Mouse (Mus musculus) spleen, adult 18-20 months (tissue): Measurements from ENCODE around the gene Meis2.
A peak's percentile ranks its signal among the peaks of the same experiment; 100 is the strongest.

ENCODE experiments used
- DNase-seq, 2 experiments: peaks; one replicate each; pipeline ENCODE4 v3.0.0; 2022; ENCODE audit warnings: mixed read lengths in 2 of 2

Gene Meis2

DNA sequence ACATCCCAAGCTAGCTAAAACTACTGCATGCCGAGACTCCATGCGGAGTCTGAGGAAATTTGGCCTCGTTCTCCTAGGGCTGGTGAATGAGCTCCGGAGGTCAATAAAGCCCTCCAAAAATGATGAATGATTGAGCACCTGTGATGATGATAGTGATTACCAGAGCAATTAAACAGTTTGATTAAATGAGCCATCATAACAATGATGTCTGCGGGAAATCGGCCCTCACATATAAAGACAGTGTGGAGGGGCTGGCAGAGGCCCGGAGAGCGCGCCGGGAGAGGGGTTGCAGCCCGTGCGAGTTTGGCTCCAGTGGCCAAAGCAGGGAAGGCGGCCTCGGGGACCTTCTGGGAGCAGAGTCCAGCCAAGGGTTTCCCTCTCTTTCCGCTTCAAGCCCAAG is 2.1 kb upstream of the Meis2 start:
- no peak for DNase-seq

DNA sequence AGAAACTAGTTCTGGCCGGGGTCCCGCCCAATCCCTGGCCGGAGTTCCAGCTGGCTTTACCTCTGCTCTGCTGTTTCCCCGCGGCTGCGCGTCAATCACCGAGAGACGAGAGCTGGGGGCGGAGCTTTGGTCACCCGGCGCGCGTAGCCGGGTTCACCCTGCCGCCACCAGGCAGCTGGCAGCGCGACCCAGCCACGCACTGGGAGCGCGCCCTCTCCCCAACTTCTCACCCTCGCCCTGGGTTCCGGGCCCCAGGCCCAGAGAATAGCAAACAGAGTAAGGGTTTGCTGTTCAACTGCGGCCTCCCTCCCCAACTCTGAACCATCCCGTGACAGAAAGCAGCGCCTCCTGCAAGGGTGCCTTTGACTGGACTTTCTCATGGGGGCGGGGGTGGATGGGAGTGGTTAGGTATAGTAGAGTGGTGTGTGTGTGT is 1.4 kb upstream of the Meis2 start:
- peak; percentile 14 to 31 for DNase-seq

GRCm38 (mm10) chr2:116066057-116066941 is 660 bp upstream of the Meis2 start:
- no peak for DNase-seq

DNA sequence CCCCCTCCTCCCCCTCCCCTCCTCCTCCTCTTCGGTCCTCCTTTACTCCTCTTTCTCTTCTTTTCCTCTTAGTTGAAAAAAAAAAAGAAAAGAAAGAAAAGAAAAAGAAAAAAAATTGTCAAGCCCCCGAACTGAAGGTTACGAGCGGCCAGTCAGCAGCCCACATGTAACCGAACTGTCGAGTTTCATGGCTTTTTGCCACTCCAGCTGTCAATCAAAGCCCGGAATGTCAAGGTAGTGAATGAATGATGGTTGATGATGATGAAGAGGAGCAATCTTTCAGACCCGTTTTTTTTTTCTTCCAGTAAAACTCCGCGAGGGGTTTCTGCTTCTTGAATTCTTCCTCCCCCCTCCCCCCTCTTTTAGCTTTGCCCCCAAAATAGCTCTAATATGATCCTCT is 582 bp downstream of the Meis2 start:
- DNase-seq, result no peak

GRCm38 (mm10) chr2:116064521-116064920 is 1.1 kb downstream of the Meis2 start:
- no peak for DNase-seq

- DNase-seq, result no peak
Observed at GRCm38 (mm10) chr2:116063819-116064293, 1.8 kb downstream of the Meis2 start.

DNA sequence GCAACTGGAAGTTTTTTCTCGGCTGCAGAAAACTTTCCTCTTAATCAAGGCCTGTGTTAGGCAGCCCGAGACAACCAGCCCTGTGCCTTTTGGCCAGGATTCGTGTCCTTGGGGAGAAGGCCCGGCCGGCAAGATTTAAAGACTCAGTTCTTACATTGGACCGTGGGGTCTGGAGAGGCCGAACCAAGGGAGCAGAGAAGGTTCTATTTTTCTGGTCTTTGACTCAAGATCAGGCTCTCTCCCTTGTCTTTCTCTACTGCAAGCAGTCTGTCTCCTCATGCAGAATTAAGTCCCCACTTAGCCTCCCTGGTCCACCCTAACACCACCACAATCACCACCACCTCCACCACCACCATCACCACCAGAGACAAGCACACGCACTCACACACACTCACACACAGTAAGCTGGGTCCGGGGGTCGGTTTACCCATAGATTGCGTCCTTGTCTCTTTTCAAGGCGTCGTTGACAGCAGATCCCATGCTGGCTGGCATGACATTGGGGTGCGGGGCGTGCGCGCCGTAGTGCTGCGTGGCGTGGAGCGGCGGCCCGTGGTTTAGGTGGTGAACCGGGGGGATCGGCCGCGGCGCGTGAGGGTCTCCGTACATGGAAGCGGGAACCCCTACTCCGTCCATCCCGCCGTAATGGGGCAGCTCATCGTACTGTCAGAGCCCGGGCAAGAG is 2.7 kb downstream of the Meis2 start:
- DNase-seq, result no peak

DNA sequence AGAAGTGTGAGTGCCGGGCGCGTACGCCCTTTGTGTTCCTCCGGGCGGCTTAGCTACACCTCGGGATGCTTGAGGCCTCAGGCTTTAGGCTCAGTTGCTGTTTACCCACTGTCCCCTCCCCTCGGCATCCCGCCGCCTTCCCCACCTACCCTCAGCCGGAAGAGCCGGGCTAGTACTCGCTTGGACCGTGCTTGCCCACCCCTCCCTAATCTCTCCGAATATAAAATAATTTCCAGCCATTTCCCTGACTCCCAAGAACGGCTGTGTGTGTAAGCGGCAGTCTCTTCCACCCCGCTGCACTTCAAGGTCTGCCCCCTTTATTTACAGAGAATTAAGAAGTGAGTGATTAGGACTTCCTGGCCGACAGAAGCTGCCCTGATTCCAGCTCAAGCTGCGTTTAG is 3.4 kb downstream of the Meis2 start:
- DNase-seq, result no peak

GRCm38 (mm10) chr2:116061401-116062021 is 4.1 kb downstream of the Meis2 start:
- no peak for DNase-seq

DNA sequence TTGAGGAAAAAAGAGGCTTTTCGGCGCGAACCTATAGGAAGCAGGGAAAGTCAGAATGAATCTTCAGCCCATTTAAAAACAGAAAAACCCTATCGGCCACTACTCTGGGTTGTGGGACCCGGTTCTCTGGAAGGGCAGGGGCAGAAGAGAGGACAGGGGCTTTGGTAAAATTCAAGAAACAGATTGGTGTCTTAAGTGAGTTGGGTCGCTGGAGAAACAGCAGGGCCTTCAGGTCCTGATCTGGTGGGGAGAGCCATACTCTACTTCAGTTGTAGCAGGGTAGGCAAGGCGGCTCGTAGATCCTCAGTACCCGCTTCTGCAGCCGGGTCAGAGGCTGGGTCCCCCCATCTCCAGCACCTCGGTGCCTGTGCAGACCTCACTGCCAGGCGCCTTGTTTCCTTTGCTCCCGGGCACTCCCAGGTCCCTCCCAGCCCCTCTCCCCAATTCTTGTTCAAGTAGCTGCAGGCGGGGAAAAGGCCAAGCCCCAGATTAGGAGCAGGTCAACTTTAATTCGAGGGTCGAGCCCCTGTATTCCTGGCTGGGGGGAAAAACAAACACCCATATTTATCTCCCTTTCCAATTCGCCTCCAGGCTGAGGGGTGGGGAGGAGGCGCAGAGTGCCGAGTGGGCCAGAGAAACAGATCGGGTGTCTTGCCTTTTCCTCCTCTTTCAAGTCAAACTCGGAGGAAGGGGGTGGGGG is 4.8 kb downstream of the Meis2 start:
- DNase-seq, result no peak

DNA sequence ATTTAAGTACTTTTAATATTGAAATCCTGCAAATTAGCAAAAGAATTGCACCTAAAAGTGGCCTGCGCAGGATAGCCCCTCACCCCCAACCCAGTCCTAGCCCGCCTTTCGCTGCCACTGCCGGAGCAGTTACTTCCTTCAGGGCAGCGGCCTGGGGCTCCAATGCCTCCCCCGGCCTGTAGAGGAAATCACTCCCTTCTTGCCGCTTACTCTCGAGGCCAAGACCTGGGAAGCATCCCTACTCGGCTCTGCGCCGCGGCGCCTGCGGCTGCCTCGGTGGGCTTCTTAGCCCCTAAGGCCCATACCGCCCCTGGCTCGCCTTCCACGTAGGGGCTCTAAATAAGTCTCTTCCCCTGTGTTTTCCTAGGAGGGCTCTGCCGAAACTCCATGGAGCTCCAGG is 5.4 kb downstream of the Meis2 start:
- no peak for DNase-seq

DNA sequence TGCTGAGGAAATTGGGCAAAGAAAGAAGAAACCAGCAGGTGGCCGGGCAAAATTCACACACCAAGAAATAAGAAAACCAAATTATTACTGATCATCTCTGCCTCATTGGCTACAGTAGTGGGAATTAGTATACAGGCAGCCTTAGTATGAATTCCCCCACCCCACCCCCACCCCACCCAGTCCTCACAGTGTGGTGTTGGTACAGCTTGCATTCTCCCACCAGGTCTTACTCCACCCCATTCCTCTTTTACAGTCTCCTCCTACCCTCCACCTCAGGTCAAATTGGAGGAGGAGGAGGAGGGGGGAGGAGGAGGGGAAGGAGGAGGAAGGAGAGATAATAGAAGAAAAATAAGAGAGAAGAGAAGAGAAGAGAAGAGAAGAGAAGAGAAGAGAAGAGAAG is 6.0 kb downstream of the Meis2 start:
- DNase-seq, result no peak

- DNase-seq, result no peak
Observed at GRCm38 (mm10) chr2:116059066-116059465, 6.6 kb downstream of the Meis2 start.

GRCm38 (mm10) chr2:116058511-116058910 is 7.1 kb downstream of the Meis2 start:
- no peak for DNase-seq

DNA sequence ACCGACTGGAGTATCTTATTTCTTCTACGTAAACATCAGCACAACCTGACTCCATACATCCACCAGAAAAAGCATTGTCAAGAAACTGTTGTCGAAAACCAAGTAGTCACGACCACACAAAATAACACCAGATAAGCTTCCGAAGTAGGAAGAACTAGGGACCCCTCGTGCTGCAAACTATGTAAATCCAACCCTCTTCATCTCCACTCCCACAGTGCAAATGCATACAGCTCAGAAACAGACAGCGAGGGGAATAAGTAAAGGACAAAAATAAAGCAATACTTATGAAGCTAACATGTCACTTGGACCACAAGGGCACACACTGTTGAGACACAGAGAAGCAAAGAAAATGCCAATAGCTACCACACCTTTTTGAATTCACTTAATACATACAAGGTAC is 8.8 kb downstream of the Meis2 start:
- DNase-seq, result no peak

- no peak for DNase-seq
Observed at GRCm38 (mm10) chr2:116055686-116056620, 9.7 kb downstream of the Meis2 start.

DNA sequence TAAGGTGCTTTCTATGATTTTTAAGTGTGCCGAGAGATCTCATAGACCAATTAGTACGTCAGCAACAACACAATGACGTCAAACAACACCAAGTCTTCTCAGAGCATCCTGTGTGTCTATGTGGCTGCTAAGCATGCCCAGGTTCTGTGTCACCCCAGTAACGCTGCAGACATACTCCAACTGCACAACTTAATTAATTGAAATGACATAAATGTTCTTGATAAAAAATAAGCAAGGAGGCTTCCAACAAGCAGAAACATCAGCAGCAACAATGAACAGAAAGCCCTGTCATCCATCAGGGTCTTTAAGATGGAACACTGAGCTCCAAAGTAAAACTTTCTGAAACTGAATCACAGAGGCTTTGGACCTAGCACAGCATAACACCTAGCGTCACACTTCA is 11.7 kb downstream of the Meis2 start:
- DNase-seq, result no peak

DNA sequence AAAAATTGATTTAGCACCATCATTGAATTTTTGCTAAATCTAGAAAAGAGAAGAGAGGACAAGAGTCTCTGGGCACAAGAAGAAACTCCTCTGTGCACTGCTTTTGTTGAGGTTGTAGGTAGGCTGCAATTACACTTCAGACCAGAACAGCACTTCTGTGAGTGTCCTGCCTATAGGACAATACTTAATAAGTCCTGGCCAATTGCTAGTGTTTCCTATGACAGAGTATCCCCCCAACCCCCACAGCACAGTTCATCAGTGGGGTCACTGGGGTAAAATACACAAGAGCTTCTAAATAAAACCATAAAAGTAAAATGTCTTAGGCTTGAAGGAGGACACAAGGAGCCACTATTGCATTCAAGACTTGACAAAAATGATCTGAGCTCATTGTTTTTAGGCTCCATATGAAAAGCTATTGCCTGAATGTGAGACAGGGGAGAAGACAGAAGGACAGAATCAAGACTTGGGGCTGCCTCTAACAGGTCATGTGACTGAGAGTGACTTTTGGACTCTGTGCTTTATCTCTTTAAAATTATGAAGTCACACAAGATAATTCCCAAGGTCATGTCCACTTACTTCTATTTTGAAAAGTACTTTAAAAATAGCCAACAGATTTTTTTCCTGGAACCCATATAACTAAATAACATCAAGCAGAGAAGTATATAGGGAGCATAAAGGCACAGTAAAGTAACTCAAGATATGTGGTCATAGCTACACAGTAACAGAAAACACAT is 12.8 kb downstream of the Meis2 start:
- no peak for DNase-seq

DNA sequence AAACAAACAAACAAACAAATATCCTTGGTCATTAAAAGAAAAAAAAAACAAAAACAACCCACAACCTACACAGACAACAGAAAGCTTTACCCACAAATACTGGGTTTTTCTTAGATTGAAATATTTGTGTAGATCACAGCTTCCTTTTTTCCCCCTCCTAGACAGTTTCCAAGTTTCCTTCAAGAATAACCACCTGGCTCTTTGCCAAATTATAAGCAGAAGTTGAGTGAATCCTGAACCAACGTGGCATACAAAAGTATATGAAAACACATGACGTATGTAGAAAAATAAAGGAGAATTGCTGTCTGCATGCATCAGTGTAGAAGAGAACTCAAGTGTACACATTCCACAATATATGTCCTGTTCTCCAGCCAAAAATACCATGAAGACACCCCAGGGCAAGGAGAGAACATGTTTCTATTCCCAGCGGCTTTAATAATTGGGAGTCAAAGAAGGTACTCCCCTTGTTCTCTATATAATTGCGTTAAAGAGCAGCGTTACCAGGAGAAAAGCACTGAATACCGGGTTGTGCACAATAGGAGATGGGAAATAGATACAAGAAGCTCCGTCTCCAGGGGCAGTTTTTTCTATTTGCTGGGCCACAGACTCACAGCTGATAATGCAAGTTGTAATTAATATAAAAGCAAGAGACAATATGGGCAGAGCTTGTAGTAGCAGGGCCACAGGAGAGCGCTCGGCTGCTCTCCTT is 13.6 kb downstream of the Meis2 start:
- DNase-seq, result no peak

DNA sequence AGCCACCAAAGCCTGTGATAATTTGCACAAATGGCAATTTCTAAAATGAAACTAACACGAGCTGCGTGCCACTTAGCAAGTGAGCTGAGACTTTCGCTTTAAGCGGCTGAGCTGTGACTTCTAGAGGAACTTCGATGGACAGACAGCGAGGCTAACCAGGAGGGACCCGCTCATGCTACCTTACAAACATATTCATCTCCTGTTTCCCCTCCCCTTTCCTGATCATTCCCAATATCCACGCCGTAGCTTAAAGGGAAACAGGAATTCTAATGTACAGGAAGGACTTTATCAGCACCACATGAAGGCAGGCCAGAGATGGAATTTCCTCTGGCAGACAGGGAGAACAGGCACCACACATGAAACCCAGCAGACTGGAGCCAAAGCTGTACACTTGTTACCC is 15.9 kb downstream of the Meis2 start:
- no peak for DNase-seq
